Mouse (Mus musculus) MEL (cell line): ENCODE results near the gene Olfr741. TPM values are rescaled to one million over a fixed set of nuclear protein-coding genes. Genes with fewer than 3 reads are reported as not detected.

Experiments used
- DNase-seq: peaks from one replicate; pipeline ENCODE4 v3.0.0; 2011; ENCODE audit warnings: low read depth, low spot score
- H3K27ac ChIP-seq: 2 replicates; pipeline ENCODE4 v1.5.1; 2012; ENCODE audit warnings: low read depth, mild to moderate bottlenecking, control low read depth, low read length, moderate library complexity; ENCODE audit not compliant: control insufficient read depth
- H3K27me3 ChIP-seq, 2 experiments: fragments of 150-350 bp in 1 of 2; sonication (generic) in 1 of 2; 2 replicates each; pipeline ENCODE4 v1.6.1; 2012; ENCODE audit warnings: low read length in 2 of 2, mild to moderate bottlenecking in 2 of 2, improper control_type of control experiment in 1 of 2, moderate library complexity in 1 of 2; ENCODE audit not compliant: insufficient read depth in 2 of 2, control insufficient read depth in 1 of 2
- H3K36me3 ChIP-seq, 2 experiments: 2 replicates each; pipeline ENCODE4 v1.6.1; 2012 to 2014; ENCODE audit warnings: low read length in 2 of 2, improper control_type of control experiment in 1 of 2, inconsistent platforms in 1 of 2, mild to moderate bottlenecking in 1 of 2; ENCODE audit not compliant: insufficient read depth in 2 of 2, control insufficient read depth in 1 of 2
- H3K4me1 ChIP-seq, 2 experiments: fragments of 150-350 bp in 1 of 2; sonication (generic) in 1 of 2; 2 replicates each; pipeline ENCODE4 v1.6.1; 2012; ENCODE audit warnings: low read length in 2 of 2, improper control_type of control experiment in 1 of 2, mild to moderate bottlenecking in 1 of 2; ENCODE audit not compliant: insufficient read depth in 2 of 2, control insufficient read depth in 1 of 2
- H3K4me3 ChIP-seq, 2 experiments: fragments of 150-350 bp in 1 of 2; sonication (generic) in 1 of 2; 2 replicates each; pipeline ENCODE4 v1.5.1; 2012; ENCODE audit warnings: low read depth in 2 of 2, low read length in 2 of 2, mild to moderate bottlenecking in 2 of 2, moderate library complexity in 2 of 2, control low read depth in 1 of 2, improper control_type of control experiment in 1 of 2; ENCODE audit not compliant: control insufficient read depth in 1 of 2, insufficient read depth in 1 of 2
- H3K79me2 ChIP-seq: 2 replicates; pipeline ENCODE4 v1.6.1; 2012; ENCODE audit warnings: mild to moderate bottlenecking, low read length, moderate library complexity; ENCODE audit not compliant: control insufficient read depth, poor library complexity, insufficient read depth
- H3K9ac ChIP-seq: 2 replicates; pipeline ENCODE4 v1.6.1; 2012; ENCODE audit warnings: low read depth, mild to moderate bottlenecking, control low read depth, low read length, moderate library complexity; ENCODE audit not compliant: control insufficient read depth, poor library complexity, severe bottlenecking
- H3K9me3 ChIP-seq: fragments of 150-350 bp; sonication (generic); replicated peaks from 2 replicates; pipeline ENCODE4 v1.6.1; 2012; ENCODE audit warnings: mild to moderate bottlenecking, low read length, improper control_type of control experiment, moderate library complexity; ENCODE audit not compliant: insufficient read depth
- E2F4 ChIP-seq: IDR thresholded peaks from 2 replicates; pipeline ENCODE4 v1.6.1; 2011; ENCODE audit warnings: low read depth, low read length, improper control_type of control experiment, borderline replicate concordance
- ELF1 ChIP-seq: IDR thresholded peaks from 2 replicates; pipeline ENCODE4 v1.6.1; 2014; ENCODE audit warnings: low read depth, mild to moderate bottlenecking, inconsistent platforms, low read length, improper control_type of control experiment, moderate library complexity
- GABPA ChIP-seq: IDR thresholded peaks from 2 replicates; pipeline ENCODE4 v1.6.1; 2012; ENCODE audit warnings: low read depth, mild to moderate bottlenecking, inconsistent platforms, low read length, improper control_type of control experiment, moderate library complexity
- JUND ChIP-seq: IDR thresholded peaks from 2 replicates; pipeline ENCODE4 v1.6.1; 2011; ENCODE audit warnings: low read depth, mild to moderate bottlenecking, improper control_type of control experiment, low read length
- NELFE ChIP-seq: IDR thresholded peaks from 2 replicates; pipeline ENCODE4 v1.6.1; 2011; ENCODE audit warnings: low read depth, low read length, improper control_type of control experiment
- POLR2AphosphoS5 ChIP-seq: IDR thresholded peaks from 2 replicates; pipeline ENCODE4 v1.6.1; 2012; ENCODE audit warnings: low read depth, borderline replicate concordance, mild to moderate bottlenecking, inconsistent platforms, low read length, moderate library complexity, mixed read lengths
- TAL1 ChIP-seq: IDR thresholded peaks from 2 replicates; pipeline ENCODE4 v1.6.1; 2012; ENCODE audit warnings: mild to moderate bottlenecking, inconsistent platforms, low read length, moderate library complexity, mixed read lengths
- TBP ChIP-seq: IDR thresholded peaks from 2 replicates; pipeline ENCODE4 v1.8.0; 2011; ENCODE audit warnings: low read depth, low read length, improper control_type of control experiment
- UBTF ChIP-seq: IDR thresholded peaks from 2 replicates; pipeline ENCODE4 v1.6.1; 2012; ENCODE audit warnings: low read depth, mild to moderate bottlenecking, inconsistent platforms, low read length, improper control_type of control experiment, moderate library complexity, borderline replicate concordance; ENCODE audit not compliant: insufficient read depth
- ZC3H11A ChIP-seq: IDR thresholded peaks from 2 replicates; pipeline ENCODE4 v1.6.1; 2012; ENCODE audit warnings: low read depth, mild to moderate bottlenecking, inconsistent platforms, low read length, improper control_type of control experiment
- polyA plus RNA-seq, 2 experiments: library from polyadenylated mRNA; stranded (reverse) in 1 of 2; unstranded in 1 of 2; fragments of >175 nt in 1 of 2; fragments of >200 nt in 1 of 2; gene quantifications; 2 replicates each; pipeline versions ENCODE4 v1.2.1 to v1.2.4; 2012; ENCODE audit warnings: low replicate concordance in 2 of 2, low read depth in 1 of 2; ENCODE audit not compliant: insufficient read length in 2 of 2, insufficient read depth in 1 of 2, missing spikeins in 1 of 2
- total RNA-seq: library from RNA; depleted of rRNA; stranded (reverse); fragments of 300-350 nt; gene quantifications from 2 replicates; pipeline ENCODE4 v1.2.3, GENCODE M21; 2012; rRNA removed

Gene Olfr741
- total and polyA plus RNA-seq, 3 experiments: not detected

DNA sequence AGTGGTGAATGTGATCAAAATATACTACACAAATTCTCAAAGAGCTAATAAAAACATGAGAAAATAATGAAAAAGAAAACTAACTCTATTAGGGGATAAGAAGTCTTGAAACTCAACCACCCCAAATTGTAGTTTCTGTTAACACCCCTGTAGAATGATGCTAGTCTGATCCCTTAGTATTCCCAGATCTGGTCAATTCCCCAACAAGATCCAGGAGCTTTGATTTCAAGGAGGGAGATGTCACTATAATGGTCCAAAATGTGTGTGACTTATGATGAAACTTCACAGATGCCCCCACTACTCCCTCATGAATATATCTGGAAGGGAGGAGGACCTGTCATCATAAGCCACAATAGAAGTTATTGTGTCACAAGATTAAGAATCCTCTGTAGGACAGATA is 49.0 kb downstream of the Olfr741 start, which contains the start of gene Olfr743:
Gene Olfr743, plus strand, starts transcription at position 301 of the 400 bp plus-strand sequence.
- H3K27ac ChIP-seq: no peak within 1 kb of the TSS
- H3K9ac ChIP-seq: no peak within 1 kb of the TSS
- no peaks in the 10 kb centered on the region for H3K9me3 ChIP-seq
- no peaks in the 10 kb centered on the region for H3K4me1 ChIP-seq
- H3K27me3 ChIP-seq: no peaks in the 10 kb centered on the region
- no peak within 1 kb of the TSS for H3K4me3 ChIP-seq
- no peaks in the 10 kb centered on the region for H3K79me2 ChIP-seq
- DNase-seq: no peak
- TF ChIP-seq JUND (no peak), UBTF (no peak), ELF1 (no peak), TBP (no peak), ZC3H11A (no peak), TAL1 (no peak), GABPA (no peak), NELFE (no peak), POLR2AphosphoS5 (no peak), E2F4 (no peak)
- no peaks in the 10 kb centered on the region for H3K36me3 ChIP-seq

Other genes with a start within 250 kb of the Olfr741 start
- gene Olfr731, start 230.9 kb upstream of the Olfr741 start, total RNA-seq: not detected in 2 replicates
- gene Olfr731, start 230.9 kb upstream of the Olfr741 start, polyA plus RNA-seq: not detected
- not detected in 2 replicates for gene Olfr732, start 188.5 kb upstream of the Olfr741 start, total RNA-seq
- not detected for gene Olfr732, start 188.5 kb upstream of the Olfr741 start, polyA plus RNA-seq
- gene Olfr733, start 171.2 kb upstream of the Olfr741 start, total RNA-seq: not detected in 2 replicates
- gene Olfr733, start 171.2 kb upstream of the Olfr741 start, polyA plus RNA-seq: not detected
- not detected in 2 replicates for gene Olfr734, start 146.0 kb upstream of the Olfr741 start, total RNA-seq
- gene Olfr734, start 146.0 kb upstream of the Olfr741 start, polyA plus RNA-seq: not detected
- gene Olfr735, start 123.9 kb upstream of the Olfr741 start, total RNA-seq: not detected in 2 replicates
- gene Olfr735, start 123.9 kb upstream of the Olfr741 start, polyA plus RNA-seq: not detected
- not detected in 2 replicates for gene Tlr11, start 114.8 kb upstream of the Olfr741 start, total RNA-seq
- not detected for gene Tlr11, start 114.8 kb upstream of the Olfr741 start, polyA plus RNA-seq
- gene Olfr736, start 91.6 kb upstream of the Olfr741 start, total RNA-seq: not detected in 2 replicates
- gene Olfr736, start 91.6 kb upstream of the Olfr741 start, polyA plus RNA-seq: not detected
- gene Olfr738, start 65.2 kb upstream of the Olfr741 start, total RNA-seq: not detected in 2 replicates
- not detected for gene Olfr738, start 65.2 kb upstream of the Olfr741 start, polyA plus RNA-seq
- not detected in 2 replicates for gene Olfr739, start 54.1 kb upstream of the Olfr741 start, total RNA-seq
- gene Olfr739, start 54.1 kb upstream of the Olfr741 start, polyA plus RNA-seq: not detected
- gene Olfr740, start 27.2 kb upstream of the Olfr741 start, total RNA-seq: not detected in 2 replicates
- gene Olfr740, start 27.2 kb upstream of the Olfr741 start, polyA plus RNA-seq: not detected
- gene Olfr742, start 30.9 kb downstream of the Olfr741 start, total RNA-seq: not detected in 2 replicates
- not detected for gene Olfr742, start 30.9 kb downstream of the Olfr741 start, polyA plus RNA-seq
- not detected in 2 replicates for gene Olfr743, start 49.1 kb downstream of the Olfr741 start, total RNA-seq
- gene Olfr743, start 49.1 kb downstream of the Olfr741 start, polyA plus RNA-seq: not detected
- not detected in 2 replicates for gene Olfr744, start 142.1 kb downstream of the Olfr741 start, total RNA-seq
- not detected for gene Olfr744, start 142.1 kb downstream of the Olfr741 start, polyA plus RNA-seq
- gene Olfr745, start 166.7 kb downstream of the Olfr741 start, total RNA-seq: not detected in 2 replicates
- gene Olfr745, start 166.7 kb downstream of the Olfr741 start, polyA plus RNA-seq: not detected
- not detected in 2 replicates for gene Olfr746, start 174.3 kb downstream of the Olfr741 start, total RNA-seq
- gene Olfr746, start 174.3 kb downstream of the Olfr741 start, polyA plus RNA-seq: not detected
- gene Olfr747, start 220.5 kb downstream of the Olfr741 start, total RNA-seq: not detected in 2 replicates
- not detected for gene Olfr747, start 220.5 kb downstream of the Olfr741 start, polyA plus RNA-seq
- gene Olfr748, start 234.6 kb downstream of the Olfr741 start, total RNA-seq: not detected in 2 replicates
- gene Olfr748, start 234.6 kb downstream of the Olfr741 start, polyA plus RNA-seq: not detected